Mouse (Mus musculus): ENCODE data around the gene Ptn.

The Ptn gene

GRCm38 (mm10) chr6:36815992-36816391 is 6.0 kb upstream of the Ptn start:
- no peak for DNase-seq (ENCODE audit: low spot score in 2 of 2)

GRCm38 (mm10) chr6:36812666-36813515 is 2.9 kb upstream of the Ptn start:
- DNase-seq (ENCODE audit: low spot score in 2 of 2): no peak

- DNase-seq (ENCODE audit: low spot score in 2 of 2): no peak
These were observed 428 bp upstream of the Ptn start for GRCm38 (mm10) chr6:36810448-36810847.

- DNase-seq (ENCODE audit: low spot score in 2 of 2): no peak
These were observed 701 bp downstream of the Ptn start for GRCm38 (mm10) chr6:36809311-36809726.

- no peak for DNase-seq (ENCODE audit: low spot score in 2 of 2)
These were observed 1.5 kb downstream of the Ptn start for GRCm38 (mm10) chr6:36808306-36809058.

- no peak for DNase-seq (ENCODE audit: low spot score in 2 of 2)
These were observed 3.1 kb downstream of the Ptn start for GRCm38 (mm10) chr6:36806906-36807305.

GRCm38 (mm10) chr6:36800309-36800946 is 9.6 kb downstream of the Ptn start:
- DNase-seq (ENCODE audit: low spot score in 2 of 2): no peak

GRCm38 (mm10) chr6:36797066-36797655 is 12.9 kb downstream of the Ptn start:
- DNase-seq (ENCODE audit: low spot score in 2 of 2): no peak

GRCm38 (mm10) chr6:36794535-36794934 is 15.5 kb downstream of the Ptn start:
- no peak for DNase-seq (ENCODE audit: low spot score in 2 of 2)

- DNase-seq (ENCODE audit: low spot score in 2 of 2): no peak
These were observed 16.2 kb downstream of the Ptn start for GRCm38 (mm10) chr6:36793775-36794174.

- no peak for DNase-seq (ENCODE audit: low spot score in 2 of 2)
These were observed 20.8 kb downstream of the Ptn start for GRCm38 (mm10) chr6:36789261-36789660.

GRCm38 (mm10) chr6:36788576-36789191 is 21.3 kb downstream of the Ptn start:
- DNase-seq (ENCODE audit: low spot score in 2 of 2): no peak

- DNase-seq (ENCODE audit: low spot score in 2 of 2): no peak
These were observed 25.3 kb downstream of the Ptn start for GRCm38 (mm10) chr6:36784682-36785208.

- no peak for DNase-seq (ENCODE audit: low spot score in 2 of 2)
These were observed 27.5 kb downstream of the Ptn start for GRCm38 (mm10) chr6:36782481-36782880.

GRCm38 (mm10) chr6:36777567-36778337 is 32.3 kb downstream of the Ptn start:
- no peak for DNase-seq (ENCODE audit: low spot score in 2 of 2)

- DNase-seq (ENCODE audit: low spot score in 2 of 2): no peak
These were observed 33.0 kb downstream of the Ptn start for GRCm38 (mm10) chr6:36777039-36777438.

GRCm38 (mm10) chr6:36775647-36776360 is 34.2 kb downstream of the Ptn start:
- DNase-seq (ENCODE audit: low spot score in 2 of 2): no peak

- no peak for DNase-seq (ENCODE audit: low spot score in 2 of 2)
These were observed 37.5 kb downstream of the Ptn start for GRCm38 (mm10) chr6:36772541-36772940.

- DNase-seq (ENCODE audit: low spot score in 2 of 2): no peak
These were observed 41.0 kb downstream of the Ptn start for GRCm38 (mm10) chr6:36769012-36769411.

GRCm38 (mm10) chr6:36766941-36767340 is 43.1 kb downstream of the Ptn start:
- no peak for DNase-seq (ENCODE audit: low spot score in 2 of 2)
